Mouse (Mus musculus): Measurements from ENCODE around the gene Nos1ap. TPM values are rescaled to one million over a fixed set of nuclear protein-coding genes. Genes with fewer than 3 reads are reported as not detected.

Gene Nos1ap
- total and polyA plus RNA-seq, 2 experiments from 2014 or later, result 18.4 to 24.0 TPM

DNA sequence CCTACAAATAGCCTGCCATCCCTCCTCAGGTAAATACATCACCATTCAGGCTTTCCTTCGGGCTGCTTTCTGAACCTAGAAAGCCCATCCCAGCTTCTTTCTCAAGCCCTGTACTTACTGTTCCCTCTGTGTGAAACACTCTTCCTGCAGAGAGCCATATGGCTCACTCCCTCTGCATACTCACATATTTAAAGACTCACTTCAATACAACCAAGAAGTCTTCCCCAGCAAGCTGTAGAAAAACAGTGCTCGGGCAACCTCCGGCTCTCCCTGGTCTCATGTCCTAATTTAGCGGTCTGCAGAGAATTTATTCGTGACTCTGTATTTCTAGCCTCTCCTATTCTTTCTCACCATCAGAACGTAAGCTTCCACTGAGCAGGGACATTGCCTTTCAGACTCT, 83.4 kb downstream of the Nos1ap start:
- ATAC-seq (ENCODE audit: low FRiP score) (no peak), DNase-seq (ENCODE audit: low spot score) (no peak)
- 64% methylated on average over 6 of the region's 6 CpGs for WGBS
- TF ChIP-seq CTCF (IDR thresholded peaks at IDR 0.05), result no peak
- Histone ChIP-seq H3K4me2 (ENCODE audit: low read depth, low read length, poor library complexity, severe bottlenecking) (no peak overlapping the region), H3K9me3 (ENCODE audit: low read length) (no peaks in the 10 kb centered on the region), H3K27ac (ENCODE audit: low read depth, low read length) (no peak overlapping the region), H3K27me3 (ENCODE audit: insufficient read depth, low read length) (no peaks in the 10 kb centered on the region), H3K36me3 (ENCODE audit: insufficient read depth, low read length) (no peaks in the 10 kb centered on the region), H3K9ac (replicated peaks; ENCODE audit: low read length, poor library complexity, severe bottlenecking) (no peak overlapping the region), H3K4me1 (ENCODE audit: insufficient read depth, low read length) (peaks cover 3% of the 10 kb centered on the region; the same call in 1 of the 2 replicates), H3K4me3 (ENCODE audit: low read depth, low read length) (no peak overlapping the region)

- ATAC-seq (ENCODE audit: low FRiP score), result no peak
Observed at GRCm38 (mm10) chr1:170505107-170505506, 84.6 kb downstream of the Nos1ap start.

DNA sequence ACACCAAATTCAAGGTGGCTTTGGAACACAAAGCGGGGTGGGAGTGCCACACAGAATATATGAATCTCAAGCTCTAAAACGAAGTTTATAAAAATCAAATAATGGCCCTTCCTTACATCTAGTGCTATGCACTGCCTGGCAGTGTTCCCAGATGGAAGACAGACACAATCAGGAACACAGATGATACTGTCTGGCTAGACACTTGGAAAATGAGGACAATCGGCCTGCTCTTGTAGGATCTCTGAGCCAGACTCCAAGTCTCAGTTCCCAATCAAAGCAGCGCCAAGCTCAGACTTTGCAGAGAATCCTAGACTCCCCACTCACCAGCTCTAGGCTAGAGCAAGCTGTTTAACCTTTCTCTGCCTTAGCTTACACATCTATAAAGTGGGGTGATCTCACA, 85.3 kb downstream of the Nos1ap start:
- no peaks in the 10 kb centered on the region for H3K36me3 ChIP-seq (ENCODE audit: insufficient read depth, low read length)
- no peak overlapping the region for H3K4me2 ChIP-seq (ENCODE audit: low read depth, low read length, poor library complexity, severe bottlenecking)
- DNase-seq (ENCODE audit: low spot score) (no peak), ATAC-seq (ENCODE audit: low FRiP score) (no peak)
- 87% methylated on average over 4 of the region's 4 CpGs for WGBS
- H3K27me3 ChIP-seq (ENCODE audit: insufficient read depth, low read length), result no peaks in the 10 kb centered on the region
- H3K9ac ChIP-seq (replicated peaks; ENCODE audit: low read length, poor library complexity, severe bottlenecking), result no peak overlapping the region
- H3K4me3 ChIP-seq (ENCODE audit: low read depth, low read length), result no peak overlapping the region
- H3K9me3 ChIP-seq (ENCODE audit: low read length), result no peaks in the 10 kb centered on the region
- no peak for TF ChIP-seq CTCF (IDR thresholded peaks at IDR 0.05)
- no peak overlapping the region for H3K27ac ChIP-seq (ENCODE audit: low read depth, low read length)
- peaks cover 3% of the 10 kb centered on the region; the same call in 1 of the 2 replicates for H3K4me1 ChIP-seq (ENCODE audit: insufficient read depth, low read length)

More at GRCm38 (mm10) chr1:170505107-170505506, 84.6 kb downstream of the Nos1ap start:
- H3K27ac ChIP-seq (ENCODE audit: low read depth, low read length), result no peak overlapping the region
- no peak for TF ChIP-seq CTCF (IDR thresholded peaks at IDR 0.05)
- WGBS, result 91% methylated on average over 3 of the region's 3 CpGs
- no peak overlapping the region for H3K9ac ChIP-seq (replicated peaks; ENCODE audit: low read length, poor library complexity, severe bottlenecking)
- peaks cover 3% of the 10 kb centered on the region; the same call in 1 of the 2 replicates for H3K4me1 ChIP-seq (ENCODE audit: insufficient read depth, low read length)
- H3K9me3 ChIP-seq (ENCODE audit: low read length), result no peaks in the 10 kb centered on the region
- no peak for DNase-seq (ENCODE audit: low spot score)
- no peak overlapping the region for H3K4me3 ChIP-seq (ENCODE audit: low read depth, low read length)
- no peak overlapping the region for H3K4me2 ChIP-seq (ENCODE audit: low read depth, low read length, poor library complexity, severe bottlenecking)
- no peaks in the 10 kb centered on the region for H3K27me3 ChIP-seq (ENCODE audit: insufficient read depth, low read length)
- no peaks in the 10 kb centered on the region for H3K36me3 ChIP-seq (ENCODE audit: insufficient read depth, low read length)

GRCm38 (mm10) chr1:170503277-170503739, 86.4 kb downstream of the Nos1ap start:
- no peaks in the 10 kb centered on the region for H3K36me3 ChIP-seq (ENCODE audit: insufficient read depth, low read length)
- H3K27ac ChIP-seq (ENCODE audit: low read depth, low read length), result no peak overlapping the region
- WGBS, result 41% methylated on average over 4 of the region's 4 CpGs
- no peak overlapping the region for H3K4me2 ChIP-seq (ENCODE audit: low read depth, low read length, poor library complexity, severe bottlenecking)
- H3K4me1 ChIP-seq (ENCODE audit: insufficient read depth, low read length), result peaks cover 3% of the 10 kb centered on the region; the same call in 1 of the 2 replicates
- no peaks in the 10 kb centered on the region for H3K9me3 ChIP-seq (ENCODE audit: low read length)
- no peak for TF ChIP-seq CTCF (IDR thresholded peaks at IDR 0.05)
- DNase-seq (ENCODE audit: low spot score) (no peak), ATAC-seq (ENCODE audit: low FRiP score) (0 out of 2 replicates have a peak, but pooled peaks have one; percentile 27)
- no peaks in the 10 kb centered on the region for H3K27me3 ChIP-seq (ENCODE audit: insufficient read depth, low read length)
- no peak overlapping the region for H3K4me3 ChIP-seq (ENCODE audit: low read depth, low read length)
- H3K9ac ChIP-seq (replicated peaks; ENCODE audit: low read length, poor library complexity, severe bottlenecking), result no peak overlapping the region

DNA sequence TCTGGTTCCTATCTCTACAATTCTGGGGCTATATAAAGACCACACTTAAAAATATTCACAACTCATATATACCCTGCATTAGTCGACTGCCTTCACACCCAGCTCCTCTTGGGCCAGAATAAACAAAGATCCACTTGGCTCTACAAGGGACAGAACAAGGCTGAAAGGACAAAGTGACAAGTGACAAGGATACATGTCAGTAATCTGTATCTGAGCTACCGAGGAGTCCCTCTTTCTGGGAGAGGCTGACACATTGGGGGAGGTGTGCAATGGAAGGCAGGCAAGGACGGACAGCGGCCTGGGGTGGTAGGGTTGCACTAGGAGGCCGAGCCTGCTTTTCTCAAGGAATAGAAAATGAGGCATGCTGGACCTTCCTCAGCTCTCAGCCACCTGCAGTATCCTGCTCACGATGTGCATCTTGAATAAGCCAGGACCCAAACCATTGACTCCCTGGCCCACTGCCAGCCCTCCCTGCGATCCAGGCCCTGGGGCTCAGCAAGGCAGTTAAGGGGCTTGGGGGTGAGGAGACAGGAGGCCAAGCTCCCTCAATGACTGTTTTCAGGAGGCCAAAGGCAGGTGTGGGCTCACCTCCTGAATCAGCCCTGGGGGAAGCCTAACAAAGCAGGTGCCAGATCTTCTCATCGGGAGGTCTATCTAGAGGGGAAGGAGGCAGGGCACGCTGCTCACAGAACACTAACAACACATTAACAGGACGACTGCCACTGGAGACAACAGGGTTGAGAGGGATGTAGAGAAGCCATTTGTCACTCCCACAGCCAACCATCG, 87.0 kb downstream of the Nos1ap start:
- DNase-seq (ENCODE audit: low spot score) (no peak), ATAC-seq (ENCODE audit: low FRiP score) (no peak)
- Histone ChIP-seq H3K4me3 (ENCODE audit: low read depth, low read length) (no peak overlapping the region), H3K27ac (ENCODE audit: low read depth, low read length) (no peak overlapping the region), H3K9me3 (ENCODE audit: low read length) (no peaks in the 10 kb centered on the region), H3K27me3 (ENCODE audit: insufficient read depth, low read length) (no peaks in the 10 kb centered on the region), H3K36me3 (ENCODE audit: insufficient read depth, low read length) (no peaks in the 10 kb centered on the region), H3K9ac (replicated peaks; ENCODE audit: low read length, poor library complexity, severe bottlenecking) (no peak overlapping the region), H3K4me2 (ENCODE audit: low read depth, low read length, poor library complexity, severe bottlenecking) (no peak overlapping the region), H3K4me1 (ENCODE audit: insufficient read depth, low read length) (peaks cover 3% of the 10 kb centered on the region; the same call in 1 of the 2 replicates)
- TF ChIP-seq CTCF (IDR thresholded peaks at IDR 0.05), result no peak
- 31% methylated on average over 11 of the region's 11 CpGs for WGBS

GRCm38 (mm10) chr1:170501970-170502369, 87.7 kb downstream of the Nos1ap start:
- H3K9me3 ChIP-seq (ENCODE audit: low read length), result no peaks in the 10 kb centered on the region
- ATAC-seq (ENCODE audit: low FRiP score) (no peak), DNase-seq (ENCODE audit: low spot score) (no peak)
- H3K36me3 ChIP-seq (ENCODE audit: insufficient read depth, low read length), result no peaks in the 10 kb centered on the region
- H3K4me3 ChIP-seq (ENCODE audit: low read depth, low read length), result no peak overlapping the region
- WGBS, result 96% methylated on average over 1 of the region's 1 CpGs
- H3K27me3 ChIP-seq (ENCODE audit: insufficient read depth, low read length), result no peaks in the 10 kb centered on the region
- H3K27ac ChIP-seq (ENCODE audit: low read depth, low read length), result no peak overlapping the region
- H3K4me2 ChIP-seq (ENCODE audit: low read depth, low read length, poor library complexity, severe bottlenecking), result no peak overlapping the region
- H3K9ac ChIP-seq (replicated peaks; ENCODE audit: low read length, poor library complexity, severe bottlenecking), result no peak overlapping the region
- H3K4me1 ChIP-seq (ENCODE audit: insufficient read depth, low read length), result peaks cover 3% of the 10 kb centered on the region; the same call in 1 of the 2 replicates
- TF ChIP-seq CTCF (IDR thresholded peaks at IDR 0.05), result no peak
